Mouse (Mus musculus) hindbrain, embryonic 11.5 days (tissue): ENCODE data around the gene Gal. TPM values are rescaled to one million over a fixed set of nuclear protein-coding genes. Genes with fewer than 3 reads are reported as not detected.
A peak's percentile ranks its signal among the peaks of the same experiment; 100 is the strongest.

Experiments used
- ATAC-seq: fragments of 200-750 bp; cut with Nextera tagmentation; 2 replicates; pipeline ENCODE4 v1.8.0; 2017; ENCODE audit warnings: mild to moderate bottlenecking, moderate TSS enrichment, moderate library complexity; ENCODE audit not compliant: low FRiP score
- DNase-seq: peaks from one replicate; pipeline ENCODE4 v3.0.0-alpha.2; 2015; ENCODE audit warnings: low spot score
- H3K27ac ChIP-seq: fragments of 300-500 bp; sonication (generic); 2 replicates; pipeline ENCODE4 v1.5.1; 2014; ENCODE audit warnings: mild to moderate bottlenecking, low read depth, low read length
- H3K27me3 ChIP-seq: fragments of 300-500 bp; sonication (generic); 2 replicates; pipeline ENCODE4 v1.6.1; 2014; ENCODE audit warnings: mild to moderate bottlenecking, low read length, moderate library complexity, mixed read lengths; ENCODE audit not compliant: control insufficient read depth, insufficient read depth
- H3K36me3 ChIP-seq: fragments of 300-500 bp; sonication (generic); 2 replicates; pipeline ENCODE4 v1.6.1; 2014; ENCODE audit warnings: mild to moderate bottlenecking, low read length, moderate library complexity, mixed read lengths; ENCODE audit not compliant: control insufficient read depth, insufficient read depth
- H3K4me1 ChIP-seq: fragments of 300-500 bp; sonication (generic); replicated peaks from 2 replicates; pipeline ENCODE4 v1.6.1; 2014; ENCODE audit warnings: low read length, mixed read lengths; ENCODE audit not compliant: control insufficient read depth, insufficient read depth
- H3K4me2 ChIP-seq: fragments of 300-500 bp; sonication (generic); replicated peaks from 2 replicates; pipeline ENCODE4 v1.6.1; 2014; ENCODE audit warnings: mild to moderate bottlenecking, low read depth, low read length
- H3K4me3 ChIP-seq: fragments of 300-500 bp; sonication (generic); 2 replicates; pipeline ENCODE4 v1.5.1; 2014; ENCODE audit warnings: low read depth, low read length
- H3K9ac ChIP-seq: fragments of 300-500 bp; sonication (generic); 2 replicates; pipeline ENCODE4 v1.6.1; 2014; ENCODE audit warnings: low read depth, low read length
- H3K9me3 ChIP-seq: fragments of 300-500 bp; sonication (generic); 2 replicates; pipeline ENCODE4 v1.6.1; 2016; ENCODE audit warnings: low read length; ENCODE audit not compliant: control insufficient read depth
- WGBS: fragments of 180-500 bp; shearing (Covaris S2); extraction: QIAGEN DNeasy Blood & Tissue Kit; methylation state at CpG from one replicate; pipeline ENCODE4 v1.1.7; 2014; 5-methylcytosine and 5-hydroxymethylcytosine counted together
- polyA plus RNA-seq: library from polyadenylated mRNA; unstranded; fragments of >200 nt; fragmentation: Nextera tagmentation; extraction: Ambion mirVana; gene quantifications from 2 replicates; pipeline ENCODE4 v1.2.1, GENCODE M21; 2014

Gal gene
- polyA plus RNA-seq, 1 experiment from 2014 or later: 1.3 TPM

GRCm38 (mm10) chr19:3441092-3441491 is 26.7 kb upstream of the Gal start:
- ATAC-seq (no peak), DNase-seq (no peak)
- no peaks in the 10 kb centered on the region for H3K36me3 ChIP-seq
- H3K27me3 ChIP-seq: no peaks in the 10 kb centered on the region
- no peaks in the 10 kb centered on the region for H3K9me3 ChIP-seq
- no peak overlapping the region for H3K4me3 ChIP-seq
- 68% methylated on average over 10 of the region's 10 CpGs for WGBS
- no peak overlapping the region for H3K9ac ChIP-seq
- H3K4me2 ChIP-seq: no peak overlapping the region
- no peak overlapping the region for H3K27ac ChIP-seq
- H3K4me1 ChIP-seq: no peaks in the 10 kb centered on the region

GRCm38 (mm10) chr19:3440667-3441066 is 26.3 kb upstream of the Gal start:
- H3K4me1 ChIP-seq: no peaks in the 10 kb centered on the region
- H3K9me3 ChIP-seq: no peaks in the 10 kb centered on the region
- H3K4me2 ChIP-seq: no peak overlapping the region
- 74% methylated on average over 5 of the region's 5 CpGs for WGBS
- H3K27ac ChIP-seq: no peak overlapping the region
- ATAC-seq (no peak), DNase-seq (no peak)
- no peaks in the 10 kb centered on the region for H3K27me3 ChIP-seq
- no peaks in the 10 kb centered on the region for H3K36me3 ChIP-seq
- H3K9ac ChIP-seq: no peak overlapping the region
- H3K4me3 ChIP-seq: no peak overlapping the region

- 69% methylated on average over 5 of the region's 5 CpGs for WGBS
- ATAC-seq: no peak
Measured at GRCm38 (mm10) chr19:3437980-3438379, 23.6 kb upstream of the Gal start.

DNA sequence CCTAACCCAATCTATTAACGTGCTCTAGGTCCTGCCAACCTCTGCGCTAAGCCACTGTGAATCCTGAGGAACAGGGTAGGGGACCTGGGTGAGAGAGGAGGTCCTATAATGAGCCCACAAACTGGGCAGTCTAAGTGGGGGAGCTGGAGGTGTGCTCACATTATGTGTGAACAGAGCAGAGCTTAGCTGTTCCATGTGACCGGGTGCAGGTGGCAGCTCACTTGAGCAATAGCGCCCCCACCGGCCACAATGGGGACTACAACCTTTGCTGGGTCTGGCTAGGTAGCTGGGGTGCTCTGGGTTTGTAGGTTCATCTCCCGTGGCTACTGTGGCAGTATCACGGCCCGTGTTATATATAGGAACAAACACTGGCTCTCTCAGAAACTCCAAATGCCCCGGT is 22.5 kb upstream of the Gal start:
- Histone ChIP-seq H3K4me2 (no peak overlapping the region), H3K4me1 (no peaks in the 10 kb centered on the region), H3K9ac (no peak overlapping the region), H3K36me3 (no peaks in the 10 kb centered on the region), H3K4me3 (no peak overlapping the region), H3K9me3 (no peaks in the 10 kb centered on the region), H3K27me3 (no peaks in the 10 kb centered on the region), H3K27ac (no peak overlapping the region)
- DNase-seq (peak; percentile 45), ATAC-seq (no peak)
- WGBS: 57% methylated on average over 9 of the region's 9 CpGs

More at GRCm38 (mm10) chr19:3437980-3438379, 23.6 kb upstream of the Gal start:
- no peaks in the 10 kb centered on the region for H3K4me1 ChIP-seq
- H3K36me3 ChIP-seq: no peaks in the 10 kb centered on the region
- no peak overlapping the region for H3K4me2 ChIP-seq
- H3K4me3 ChIP-seq: no peak overlapping the region
- H3K27ac ChIP-seq: no peak overlapping the region
- H3K9ac ChIP-seq: no peak overlapping the region
- H3K9me3 ChIP-seq: no peaks in the 10 kb centered on the region
- DNase-seq: no peak
- no peaks in the 10 kb centered on the region for H3K27me3 ChIP-seq

DNA sequence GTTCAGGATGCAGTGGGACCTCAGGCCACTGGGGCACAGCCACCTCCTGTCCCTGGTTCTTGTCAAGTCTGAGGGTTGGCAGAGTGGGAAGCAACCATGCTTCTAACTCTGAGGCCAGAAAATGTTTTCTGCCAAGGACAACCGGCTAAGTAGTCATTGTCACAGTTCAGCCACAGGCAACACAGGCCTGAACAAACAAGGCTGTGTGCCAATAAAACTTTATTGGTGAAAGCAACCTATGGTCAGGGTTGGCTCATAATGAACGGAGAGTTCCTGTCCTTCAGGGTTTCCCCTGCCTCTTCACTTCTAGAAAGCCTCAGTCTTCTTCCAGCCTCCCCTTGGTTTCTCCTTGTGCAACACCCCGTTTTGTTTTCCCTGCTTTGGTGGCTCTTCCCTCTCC is 21.5 kb upstream of the Gal start:
- no peak overlapping the region for H3K27ac ChIP-seq
- no peak for ATAC-seq
- H3K36me3 ChIP-seq: no peaks in the 10 kb centered on the region
- H3K4me1 ChIP-seq: no peaks in the 10 kb centered on the region
- no peak overlapping the region for H3K9ac ChIP-seq
- no peaks in the 10 kb centered on the region for H3K27me3 ChIP-seq
- no peaks in the 10 kb centered on the region for H3K9me3 ChIP-seq
- H3K4me2 ChIP-seq: no peak overlapping the region
- no peak for DNase-seq
- no peak overlapping the region for H3K4me3 ChIP-seq
- 85% methylated on average over 3 of the region's 3 CpGs for WGBS

DNA sequence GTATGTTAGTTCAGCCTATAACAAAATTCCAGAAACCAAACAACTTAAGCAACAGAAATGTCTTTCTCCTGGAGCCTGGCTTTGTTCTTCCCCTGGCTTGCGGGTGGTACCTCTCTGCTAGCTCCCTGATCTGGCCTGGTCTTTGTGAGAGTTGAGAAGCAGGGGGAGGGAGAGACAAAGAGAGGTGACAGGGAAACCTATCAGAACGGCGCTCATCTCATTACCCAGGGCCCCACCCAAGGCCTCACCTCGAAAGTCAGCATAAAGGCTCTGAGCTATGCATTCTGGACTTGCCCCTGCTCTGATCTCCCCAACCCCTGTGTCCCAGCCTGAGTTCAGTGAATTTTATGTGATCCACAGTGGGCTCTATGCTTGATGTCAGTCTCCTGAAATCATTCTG is 20.3 kb upstream of the Gal start:
- Histone ChIP-seq H3K27ac (no peak overlapping the region), H3K4me3 (no peak overlapping the region)

GRCm38 (mm10) chr19:3434124-3434523 is 19.8 kb upstream of the Gal start:
- no peak overlapping the region for H3K4me3 ChIP-seq
- no peaks in the 10 kb centered on the region for H3K9me3 ChIP-seq
- DNase-seq (no peak), ATAC-seq (no peak)
- H3K4me1 ChIP-seq: no peaks in the 10 kb centered on the region
- no peak overlapping the region for H3K9ac ChIP-seq
- no peak overlapping the region for H3K27ac ChIP-seq
- H3K4me2 ChIP-seq: no peak overlapping the region
- H3K36me3 ChIP-seq: no peaks in the 10 kb centered on the region
- WGBS: 45% methylated on average over 4 of the region's 4 CpGs
- no peaks in the 10 kb centered on the region for H3K27me3 ChIP-seq

More for the DNA sequence above, 20.3 kb upstream of the Gal start:
- Histone ChIP-seq H3K4me1 (no peaks in the 10 kb centered on the region), H3K9me3 (no peaks in the 10 kb centered on the region), H3K36me3 (no peaks in the 10 kb centered on the region), H3K9ac (no peak overlapping the region), H3K27me3 (no peaks in the 10 kb centered on the region), H3K4me2 (no peak overlapping the region)
- DNase-seq: no peak
- ATAC-seq: no peak
- WGBS: 35% methylated on average over 4 of the region's 4 CpGs

DNA sequence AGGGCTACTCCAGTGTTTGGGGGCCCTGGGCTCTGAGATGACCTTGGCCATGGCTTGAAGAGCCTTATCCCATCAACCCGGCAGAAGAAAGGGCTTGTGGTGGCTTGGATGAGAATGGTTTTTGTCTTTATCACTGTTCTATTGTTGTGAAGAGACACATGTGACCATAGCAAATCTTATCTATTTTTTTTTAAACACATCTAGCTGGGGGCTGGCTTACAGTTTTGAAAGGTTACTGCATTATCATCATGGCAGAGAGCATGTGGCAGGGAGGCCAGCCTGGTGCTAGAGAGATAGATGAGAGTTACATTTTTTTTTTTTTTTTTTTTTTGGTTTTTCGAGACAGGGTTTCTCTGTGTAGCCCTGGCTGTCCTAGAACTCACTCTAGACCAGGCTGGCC is 17.6 kb upstream of the Gal start:
- ATAC-seq: no peak
- Histone ChIP-seq H3K36me3 (no peaks in the 10 kb centered on the region), H3K4me3 (no peak overlapping the region), H3K9ac (no peak overlapping the region), H3K4me1 (no peaks in the 10 kb centered on the region), H3K9me3 (no peaks in the 10 kb centered on the region), H3K27ac (no peak overlapping the region), H3K27me3 (no peaks in the 10 kb centered on the region), H3K4me2 (no peak overlapping the region)
- DNase-seq: no peak
- 80% methylated on average over 2 of the region's 2 CpGs for WGBS

DNA sequence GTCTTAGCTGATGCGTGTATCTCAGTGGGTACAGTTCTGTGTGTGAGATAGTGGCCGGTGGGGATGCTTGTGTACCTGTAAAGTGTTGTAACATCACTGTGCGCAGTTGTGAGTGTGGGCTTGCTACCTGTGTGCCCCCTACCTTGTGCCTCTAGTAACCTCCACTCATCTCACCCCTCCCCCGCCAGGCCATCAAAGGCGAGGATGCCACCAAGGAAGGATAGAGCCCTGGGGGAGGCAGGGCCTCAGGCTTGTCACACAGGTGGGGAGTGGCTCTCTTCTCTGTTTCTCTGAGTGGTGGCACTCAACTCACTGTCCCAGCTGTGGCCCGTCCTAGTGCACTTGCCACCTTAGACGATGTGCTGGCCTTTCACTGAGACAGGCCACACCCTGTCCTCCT is 16.7 kb upstream of the Gal start:
- ATAC-seq: no peak
- Histone ChIP-seq H3K36me3 (no peaks in the 10 kb centered on the region), H3K9me3 (no peaks in the 10 kb centered on the region), H3K4me2 (no peak overlapping the region), H3K4me3 (no peak overlapping the region), H3K27ac (no peak overlapping the region), H3K4me1 (no peaks in the 10 kb centered on the region), H3K27me3 (no peaks in the 10 kb centered on the region), H3K9ac (no peak overlapping the region)
- DNase-seq: no peak
- WGBS: 69% methylated on average over 7 of the region's 7 CpGs
